Comparison of ENCODE assay signal across 30 mouse cellular contexts in the genomic region with DNA sequence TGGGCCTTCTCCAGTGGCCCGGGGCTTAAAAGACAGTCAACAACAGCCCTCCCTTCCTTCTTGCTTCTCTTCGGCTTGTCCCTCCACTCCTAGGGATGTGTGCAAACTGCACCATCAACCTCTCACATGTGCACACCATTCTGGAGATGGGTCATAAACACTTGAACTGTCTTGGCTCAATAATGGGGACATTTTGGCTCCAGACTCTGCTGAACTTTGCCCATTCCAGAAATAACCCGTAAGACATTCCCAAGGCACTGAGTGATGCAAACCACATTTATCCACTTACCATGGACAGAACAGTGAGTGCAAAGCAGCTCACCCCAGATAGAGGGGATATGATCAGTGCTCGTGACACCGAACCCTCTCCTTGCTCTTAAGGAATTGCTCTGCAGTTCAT. TPM values are rescaled to one million over a fixed set of nuclear protein-coding genes. Genes with fewer than 3 reads are reported as not detected.
A peak's percentile ranks its signal among the peaks of the same experiment; 100 is the strongest.
DNase-seq lines count a peak whose midpoint lies in the region; ATAC-seq lines count a peak whose summit lies in the region.
"Had no signal": no experiment of that assay in that cellular context is flagged by ENCODE, and none has a peak within 500 bp of the region (broad histone marks: within the 10 kb centered on the region; RNA-seq: fewer than 3 reads in every experiment).

No protein-coding gene starts in this region.

- H3K4me3 ChIP-seq in lung, embryonic 16.5 days (ENCODE audit: low read length): no peak overlapping the region
- H3K4me3 ChIP-seq: embryonic facial prominence, embryonic 10.5 days; forebrain, embryonic 15.5 days; heart, embryonic 15.5 days; limb, embryonic 15.5 days; midbrain, embryonic 12.5 days; neural tube, embryonic 15.5 days had no signal

- 67% methylated on average over 5 of the region's 5 CpGs for WGBS in lung, embryonic 16.5 days

- H3K4me2 ChIP-seq in lung, embryonic 16.5 days (ENCODE audit: low read depth, low read length): no peak overlapping the region
- H3K4me2 ChIP-seq: forebrain, embryonic 15.5 days; heart, embryonic 15.5 days; hindbrain, embryonic 14.5 days; limb, embryonic 15.5 days; midbrain, embryonic 12.5 days; neural tube, embryonic 15.5 days had no signal

- H3K9ac ChIP-seq in lung, embryonic 16.5 days (ENCODE audit: low read length): no peak overlapping the region
- H3K9ac ChIP-seq: forebrain, embryonic 15.5 days; heart, embryonic 15.5 days; hindbrain, embryonic 14.5 days; limb, embryonic 15.5 days; liver, embryonic 14.5 days; midbrain, embryonic 12.5 days; neural tube, embryonic 15.5 days had no signal

- intact Hi-C loops in heart, postnatal 36 days (cut with DNase I): no loop called here

- H3K4me1 ChIP-seq in lung, embryonic 16.5 days (replicated peaks; ENCODE audit: control insufficient read depth, insufficient read depth, low read length): no peaks in the 10 kb centered on the region
- H3K4me1 ChIP-seq: forebrain, embryonic 15.5 days; heart, embryonic 15.5 days; midbrain, embryonic 12.5 days; neural tube, embryonic 15.5 days had no signal

- no peaks in the 10 kb centered on the region for H3K9me3 ChIP-seq in lung, embryonic 16.5 days (ENCODE audit: control insufficient read depth, low read length)
- H3K9me3 ChIP-seq: forebrain, embryonic 15.5 days; heart, embryonic 15.5 days; limb, embryonic 15.5 days; midbrain, embryonic 12.5 days; neural tube, embryonic 15.5 days had no signal

- ATAC-seq in lung, embryonic 16.5 days (ENCODE audit: low read depth): peak; percentile 82
- ATAC-seq: activated CD4-positive, CD25-positive, alpha-beta regulatory T cell, adult 4 months; forebrain, embryonic 15.5 days; inflammation-experienced regulatory T-cells, adult 6 months had no signal

- H3K27me3 ChIP-seq in lung, embryonic 16.5 days (ENCODE audit: control insufficient read depth, insufficient read depth, low read depth, low read length): no peaks in the 10 kb centered on the region
- H3K27me3 ChIP-seq: forebrain, embryonic 15.5 days; heart, embryonic 15.5 days; limb, embryonic 15.5 days; midbrain, embryonic 12.5 days; neural tube, embryonic 15.5 days had no signal

- DNase-seq in heart, adult 11 months: peak; percentile 63
- DNase-seq in heart, postnatal 36 days: no peak
- DNase-seq in adipocyte (ENCODE audit: low spot score): peak; percentile 91
- DNase-seq in lung, postnatal 4 days: peak; percentile 34 to 46
- no peak for DNase-seq in kidney, postnatal 25 days
- DNase-seq in urinary bladder, adult 18-20 months (ENCODE audit: low spot score in 2 of 2): no peak
- DNase-seq: adrenal gland, postnatal 25 days; cerebellum, adult 9-10 months; gastrocnemius, postnatal 36 days; heart, postnatal 4 days; kidney, adult 18-20 months; layer of hippocampus, postnatal 36 days; right cerebral cortex, postnatal 14 days; spleen, adult 18-20 months had no signal

- H3K36me3 ChIP-seq in lung, embryonic 16.5 days (ENCODE audit: control insufficient read depth, insufficient read depth, low read length): no peaks in the 10 kb centered on the region
- H3K36me3 ChIP-seq: embryonic facial prominence, embryonic 10.5 days; forebrain, embryonic 15.5 days; heart, embryonic 15.5 days; limb, embryonic 15.5 days; midbrain, embryonic 12.5 days; neural tube, embryonic 15.5 days had no signal

- no peak overlapping the region for H3K27ac ChIP-seq in lung, embryonic 16.5 days (ENCODE audit: low read length)
- H3K27ac ChIP-seq: embryonic facial prominence, embryonic 10.5 days; forebrain, embryonic 15.5 days; heart, embryonic 15.5 days; hindbrain, embryonic 14.5 days; kidney, postnatal 0 days; limb, embryonic 15.5 days; liver, embryonic 14.5 days; midbrain, embryonic 12.5 days; neural tube, embryonic 15.5 days had no signal

RNA-seq across cellular contexts. Expression of gene Foxf2, which starts 26.0 kb away (rescaled TPM):
- total RNA-seq in heart, postnatal 36 days (2021): under 1 TPM in 1 of 2 experiments, not detected in 1; 0.19 TPM
- polyA plus RNA-seq in lung, embryonic 16.5 days (2015; fragmentation: Nextera tagmentation; extraction: Ambion mirVana): 19.4 and 22.9 TPM in 2 replicates
- total RNA-seq: adrenal gland, postnatal 25 days; gastrocnemius, postnatal 36 days; heart, postnatal 4 days; megakaryocyte progenitor cell, adult 5-6 weeks; MEL had no signal
- polyA plus RNA-seq: activated CD4-positive, CD25-positive, alpha-beta regulatory T cell, adult 4 months; inflammation-experienced regulatory T-cells, adult 6 months; kidney, postnatal 0 days; testis, adult 2 months had no signal

RNA-seq across cellular contexts. Expression of gene A530084C06Rik, which starts 40.4 kb away (rescaled TPM):
- under 1 TPM in 1 of 2 experiments, not detected in 1; 0.08 TPM for total RNA-seq in heart, postnatal 36 days (2021)
- polyA plus RNA-seq in lung, embryonic 16.5 days (2015; fragmentation: Nextera tagmentation; extraction: Ambion mirVana): not detected in 2 replicates
- total RNA-seq: gastrocnemius, postnatal 36 days; heart, postnatal 4 days; megakaryocyte progenitor cell, adult 5-6 weeks; MEL had no signal
- polyA plus RNA-seq: activated CD4-positive, CD25-positive, alpha-beta regulatory T cell, adult 4 months; C2C12; embryonic facial prominence, embryonic 10.5 days; forebrain, embryonic 15.5 days; heart, embryonic 15.5 days; hindbrain, embryonic 14.5 days; inflammation-experienced regulatory T-cells, adult 6 months; kidney, postnatal 0 days; limb, embryonic 15.5 days; midbrain, embryonic 12.5 days; neural tube, embryonic 15.5 days had no signal

RNA-seq across cellular contexts. Expression of gene Foxq1, which starts 43.6 kb away (rescaled TPM):
- under 1 TPM; 0.33 TPM for total RNA-seq in heart, postnatal 36 days (2021)
- 0.79 and 0.88 TPM in 2 replicates for polyA plus RNA-seq in lung, embryonic 16.5 days (2015; fragmentation: Nextera tagmentation; extraction: Ambion mirVana)
- total RNA-seq: gastrocnemius, postnatal 36 days; megakaryocyte progenitor cell, adult 5-6 weeks; MEL had no signal
- polyA plus RNA-seq: activated CD4-positive, CD25-positive, alpha-beta regulatory T cell, adult 4 months; inflammation-experienced regulatory T-cells, adult 6 months had no signal

Comparison
In these comparisons a context has a peak if more than half of its experiments do, and no peak if none do; other contexts are left out.
1. DNase-seq: peak in heart, adult 11 months (single experiment), adipocyte (single experiment) and lung, postnatal 4 days (2 of 2); none in heart, postnatal 36 days (0 of 2), kidney, postnatal 25 days (0 of 2) and urinary bladder, adult 18-20 months (0 of 2).